Mouse (Mus musculus) layer of hippocampus, adult 9-11 months (tissue): ENCODE results near the gene Pitpnm3.

Experiments
- DNase-seq: peaks from one replicate; pipeline ENCODE4 v3.0.0; 2022

The Pitpnm3 gene

GRCm38 (mm10) chr11:72049171-72049759 lies 86.3 kb downstream of the Pitpnm3 start:
- DNase-seq = no peak

- DNase-seq = no peak
Measured at GRCm38 (mm10) chr11:72048730-72049129, 86.8 kb downstream of the Pitpnm3 start.

DNA sequence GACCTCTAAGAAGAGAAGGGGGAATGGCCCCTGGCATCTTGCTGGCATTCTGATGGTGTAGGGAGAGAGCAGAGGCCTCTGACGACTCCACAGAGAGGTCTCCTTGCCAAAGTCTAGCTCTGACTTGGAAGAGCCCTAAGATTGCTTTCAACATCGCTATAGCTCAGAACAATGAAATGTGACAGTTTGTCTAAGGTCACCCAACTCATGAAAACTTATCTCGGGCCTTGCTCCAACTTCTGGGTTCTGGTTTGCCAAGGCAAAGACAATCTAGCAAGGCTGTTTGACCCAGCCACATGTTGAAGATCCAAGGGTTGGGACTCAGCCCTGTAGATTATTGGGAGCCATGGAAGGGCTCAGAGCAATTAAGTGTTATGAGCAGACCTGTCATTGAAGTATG lies 91.3 kb downstream of the Pitpnm3 start:
- DNase-seq = no peak

- DNase-seq = no peak
Measured at GRCm38 (mm10) chr11:72042631-72043030, 92.9 kb downstream of the Pitpnm3 start.

- peak; percentile 66 for DNase-seq
Measured at GRCm38 (mm10) chr11:72041768-72042607, 93.6 kb downstream of the Pitpnm3 start, which contains the start of gene Pimreg. Gene Pimreg (plus strand): TSS chr11:72042032.

GRCm38 (mm10) chr11:72041290-72041767 lies 94.2 kb downstream of the Pitpnm3 start:
- DNase-seq = no peak

DNA sequence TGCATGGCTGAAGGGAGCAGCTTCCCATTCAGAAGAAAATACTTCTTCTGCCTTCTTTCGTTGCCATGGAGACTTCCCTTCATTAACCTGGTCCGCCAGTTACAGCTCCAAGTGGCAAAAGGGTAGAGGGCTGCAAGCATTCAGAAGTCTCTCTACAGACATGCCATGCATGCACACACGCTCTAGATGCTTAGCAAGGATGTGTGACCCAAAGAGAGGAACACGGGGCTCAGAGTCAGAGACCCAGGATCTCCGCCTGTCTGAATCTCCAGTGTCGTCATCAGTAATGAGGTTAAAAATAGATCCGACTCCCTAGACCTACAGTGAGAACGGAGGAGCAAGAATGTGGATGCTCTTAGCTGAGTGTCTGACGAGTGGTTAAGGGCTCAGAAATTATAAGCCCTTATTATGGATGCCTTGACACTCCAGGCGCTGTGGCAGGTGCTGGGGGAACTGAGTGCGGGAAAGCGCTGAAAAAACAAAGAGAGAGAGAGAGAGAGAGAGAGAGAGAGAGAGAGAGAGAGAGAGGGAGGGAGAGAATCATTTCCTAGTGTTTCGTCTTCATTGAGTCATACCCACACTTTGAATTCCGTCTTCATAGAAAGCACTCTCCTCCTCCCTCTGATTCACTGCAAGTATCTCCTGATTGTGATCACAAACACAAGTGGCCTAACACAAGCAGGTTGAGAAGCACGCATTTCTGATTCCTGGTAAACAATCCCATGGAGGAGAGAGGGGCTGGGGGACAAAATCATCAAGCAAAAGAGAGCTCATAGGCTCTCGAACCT lies 95.8 kb downstream of the Pitpnm3 start:
- no peak for DNase-seq

- DNase-seq = peak; percentile 55
Measured at GRCm38 (mm10) chr11:72037996-72038395, 97.6 kb downstream of the Pitpnm3 start.

DNA sequence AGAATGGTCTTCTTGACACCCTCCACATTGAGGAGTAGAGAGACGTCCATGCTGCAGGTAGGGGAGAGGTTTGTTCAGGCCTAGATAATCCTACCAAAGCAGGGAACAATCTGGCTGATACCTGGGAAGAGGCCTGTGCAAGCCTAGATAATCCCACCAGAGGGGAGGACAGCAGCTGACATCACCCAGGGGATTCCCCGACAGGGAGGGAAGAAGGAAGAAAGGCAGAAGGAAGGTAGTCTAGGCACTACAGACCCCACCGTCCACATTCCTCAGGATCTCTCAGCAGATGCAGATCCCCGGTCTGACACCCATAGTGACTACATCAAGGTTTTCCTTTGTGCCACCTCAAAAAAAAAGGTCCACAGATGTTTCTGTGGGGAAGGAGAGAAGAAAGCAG lies 98.2 kb downstream of the Pitpnm3 start, which contains the start of gene Aipl1:
Aipl1 (minus strand) TSS at position 101 of the 400 bp plus-strand sequence.
- DNase-seq = no peak

- DNase-seq = no peak
Measured at GRCm38 (mm10) chr11:72032589-72032988, 103.0 kb downstream of the Pitpnm3 start.

GRCm38 (mm10) chr11:72032091-72032490 lies 103.5 kb downstream of the Pitpnm3 start:
- DNase-seq = no peak

DNA sequence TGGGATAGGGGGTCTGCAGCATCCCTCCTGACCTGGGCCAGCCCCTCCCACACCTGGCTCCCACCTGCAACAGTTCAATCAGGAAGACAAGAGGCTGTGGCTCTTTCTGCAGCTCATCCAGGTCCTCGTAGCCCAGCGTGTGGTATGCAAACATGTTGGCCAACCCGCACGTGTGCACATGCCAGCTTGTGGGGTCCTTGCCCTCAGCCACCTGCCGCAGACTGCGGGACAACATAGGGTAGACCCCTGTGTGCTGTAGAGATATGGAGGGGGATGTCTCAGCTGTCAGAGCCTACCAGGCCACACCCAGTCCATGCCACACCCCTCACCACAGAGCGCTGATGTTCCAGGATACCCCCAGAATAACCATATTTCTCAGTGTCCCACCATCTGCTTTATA lies 104.2 kb downstream of the Pitpnm3 start:
- DNase-seq = no peak

- DNase-seq = no peak
Measured at GRCm38 (mm10) chr11:72029143-72029542, 106.4 kb downstream of the Pitpnm3 start.

DNA sequence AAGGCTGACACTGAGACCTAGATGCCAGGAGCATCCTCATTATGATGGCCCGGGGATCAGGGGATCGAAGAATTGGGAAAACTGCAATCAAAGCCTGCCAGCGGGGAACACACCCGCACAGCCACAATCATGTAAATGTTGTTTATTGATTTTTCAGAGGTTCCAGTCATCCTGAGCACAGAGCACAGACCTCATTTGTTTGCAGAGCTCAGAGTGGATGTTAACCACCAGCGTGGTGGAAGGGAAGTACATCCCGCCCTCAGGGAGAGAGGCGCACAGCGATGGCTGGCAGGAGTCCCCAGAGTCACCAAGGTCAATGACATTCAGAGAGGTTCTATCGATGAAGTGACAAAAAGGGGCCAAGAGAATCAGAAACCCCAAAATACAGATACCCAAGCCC lies 107.7 kb downstream of the Pitpnm3 start:
- DNase-seq = no peak

DNA sequence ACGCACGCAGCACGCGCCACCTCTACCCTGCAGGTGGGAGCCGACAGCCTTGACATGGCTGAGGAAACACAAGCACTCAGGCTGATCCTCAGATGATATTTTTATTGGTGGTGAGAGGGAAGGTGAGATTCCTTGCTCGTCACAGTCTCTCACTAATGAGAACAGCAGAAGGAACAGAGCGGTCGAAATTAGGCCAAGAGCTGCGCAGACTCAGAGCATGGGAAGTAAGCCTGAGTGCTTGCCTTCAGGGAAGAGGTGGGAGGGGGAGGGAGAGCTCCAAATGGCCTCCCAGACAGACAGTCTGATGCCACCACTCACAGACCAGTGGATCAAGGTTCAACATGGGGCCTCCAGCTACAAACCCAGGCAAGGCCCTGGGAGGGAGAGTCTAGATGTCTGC lies 109.1 kb downstream of the Pitpnm3 start:
- DNase-seq = no peak

- no peak for DNase-seq
Measured at GRCm38 (mm10) chr11:72025843-72026242, 109.7 kb downstream of the Pitpnm3 start.

- peak; percentile 54 for DNase-seq
Measured at GRCm38 (mm10) chr11:72024193-72024781, 111.3 kb downstream of the Pitpnm3 start.

- DNase-seq = no peak
Measured at GRCm38 (mm10) chr11:72023581-72023980, 112.0 kb downstream of the Pitpnm3 start.

DNA sequence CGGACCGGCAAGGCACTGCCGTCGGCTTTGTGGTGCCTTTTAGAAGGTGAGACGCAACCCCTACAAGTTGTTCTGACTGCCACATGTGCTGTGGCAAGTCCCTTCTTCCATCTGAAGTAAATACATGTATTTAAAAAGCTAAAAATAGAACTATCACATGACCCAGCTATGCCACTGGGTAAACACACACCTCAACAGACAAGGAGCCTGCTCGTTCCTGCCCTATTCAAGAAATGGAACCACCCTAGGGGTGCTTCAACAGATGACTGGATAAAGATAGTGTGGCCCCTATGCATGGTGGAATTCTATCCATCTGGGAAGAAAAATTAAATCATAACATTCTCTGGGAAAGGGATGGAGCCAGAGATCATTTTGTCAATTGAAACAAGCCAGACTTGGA lies 112.8 kb downstream of the Pitpnm3 start:
- DNase-seq = no peak

- DNase-seq = no peak
Measured at GRCm38 (mm10) chr11:72021015-72021414, 114.6 kb downstream of the Pitpnm3 start.

DNA sequence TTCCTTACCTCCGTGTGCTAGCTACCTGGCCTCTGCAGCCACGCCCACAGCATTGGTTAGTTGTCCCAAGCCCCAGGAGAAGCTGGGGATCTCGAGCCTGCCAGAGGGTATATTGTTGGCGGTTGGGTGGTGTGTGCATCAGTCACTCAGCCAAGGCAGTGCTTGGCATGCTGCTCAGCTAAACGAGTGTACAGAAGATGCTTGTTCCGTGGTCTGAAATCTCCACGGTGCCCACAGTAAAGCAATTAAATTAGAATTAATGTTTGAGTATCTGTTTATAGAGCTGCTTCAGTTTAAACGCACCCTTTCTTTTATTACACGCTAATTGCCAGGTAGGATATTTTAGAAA lies 118.4 kb downstream of the Pitpnm3 start:
- no peak for DNase-seq

DNA sequence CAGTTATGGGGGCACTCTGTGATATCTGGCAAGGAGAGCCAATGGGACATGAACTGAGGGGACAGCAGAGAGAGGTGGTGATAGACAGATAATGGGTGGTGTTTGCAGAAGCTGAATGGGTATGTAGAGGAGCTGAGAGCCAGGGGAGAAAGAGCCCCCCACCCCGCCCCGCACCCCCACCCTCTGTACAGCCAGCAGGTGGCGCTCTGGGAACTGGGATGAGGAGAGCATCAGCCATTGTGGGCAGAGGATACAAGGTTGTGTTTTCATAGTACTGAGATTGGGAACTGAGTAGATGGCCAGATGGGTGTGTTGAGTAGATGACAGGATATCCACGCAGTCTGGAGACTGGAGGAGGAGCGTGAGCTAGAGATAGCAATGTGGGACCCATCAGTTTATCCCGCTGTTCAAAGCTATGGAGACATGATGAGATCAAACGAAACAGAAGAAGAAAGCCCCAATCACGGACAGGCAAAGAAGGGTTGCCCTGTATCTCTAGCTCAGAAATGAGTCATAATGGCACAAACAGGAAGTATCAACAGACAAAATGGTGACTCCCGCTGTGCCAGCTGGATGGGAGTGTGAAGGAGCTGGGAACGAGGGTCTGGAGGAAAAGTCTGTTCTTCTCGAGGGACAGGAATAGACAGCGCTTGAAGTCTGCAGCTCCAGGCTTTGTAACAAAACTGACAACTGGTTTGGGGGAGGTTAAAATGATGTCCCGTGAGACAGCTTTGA lies 118.9 kb downstream of the Pitpnm3 start:
- DNase-seq = peak; percentile 42
